Mouse (Mus musculus) neutrophil, adult 5-6 weeks (primary cell): Measurements from ENCODE around the gene Maml2. TPM values are rescaled to one million over a fixed set of nuclear protein-coding genes. Genes with fewer than 3 reads are reported as not detected.

ENCODE experiments used
- ATAC-seq: fragments of 151-379, 151-347 bp; 2 replicates; pipeline ENCODE4 v1.8.0; 2017; ENCODE audit warnings: mild to moderate bottlenecking, moderate TSS enrichment; ENCODE audit not compliant: insufficient number of reproducible peaks, poor library complexity, low FRiP score, severe bottlenecking; ENCODE audit errors: extremely low read depth
- total RNA-seq: library from RNA; stranded (forward); fragments of 200-1000 nt; gene quantifications from 2 replicates; pipeline ENCODE4 v1.2.3, GENCODE M21; 2017

Gene Maml2
- total RNA-seq, 1 experiment from 2014 or later = 17.7 TPM

DNA sequence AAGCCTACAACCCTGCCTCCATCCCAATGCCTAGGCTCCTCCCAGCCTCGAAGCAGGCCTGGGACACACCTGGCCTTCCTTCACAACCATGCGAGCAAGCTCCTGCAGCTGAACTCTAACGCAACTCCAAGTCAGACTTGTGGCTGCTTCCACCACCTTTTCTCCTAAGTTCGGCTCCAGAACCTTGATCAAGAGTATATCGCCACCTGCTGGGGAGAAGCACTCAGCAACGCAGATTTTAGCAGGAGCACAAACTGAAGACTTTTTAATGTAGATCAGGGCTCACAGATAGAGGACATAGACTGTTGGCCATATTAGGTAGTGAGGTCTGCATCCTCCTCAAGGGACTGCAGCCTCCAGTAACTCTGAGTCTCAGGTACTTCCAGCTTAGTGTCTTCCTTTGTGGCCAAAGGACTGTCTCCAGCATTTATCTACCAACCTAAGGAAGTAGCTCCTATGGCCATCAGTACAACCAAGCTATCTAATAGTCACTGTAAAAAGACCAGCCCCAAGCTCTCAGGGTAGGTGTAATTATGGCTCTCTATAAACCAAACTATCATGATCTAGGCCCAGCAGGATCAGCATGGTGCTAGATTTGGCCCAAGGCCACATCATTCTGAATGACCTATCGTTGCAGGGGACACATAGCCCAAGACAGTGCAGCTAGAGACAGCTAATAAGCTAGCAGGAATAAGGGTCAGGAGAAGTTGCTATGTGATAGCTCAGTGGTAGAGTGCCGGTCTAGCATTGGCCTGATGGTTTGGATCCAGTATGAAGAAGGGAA lies 418.8 kb downstream of the Maml2 start:
- ATAC-seq = peak; percentile 66

DNA sequence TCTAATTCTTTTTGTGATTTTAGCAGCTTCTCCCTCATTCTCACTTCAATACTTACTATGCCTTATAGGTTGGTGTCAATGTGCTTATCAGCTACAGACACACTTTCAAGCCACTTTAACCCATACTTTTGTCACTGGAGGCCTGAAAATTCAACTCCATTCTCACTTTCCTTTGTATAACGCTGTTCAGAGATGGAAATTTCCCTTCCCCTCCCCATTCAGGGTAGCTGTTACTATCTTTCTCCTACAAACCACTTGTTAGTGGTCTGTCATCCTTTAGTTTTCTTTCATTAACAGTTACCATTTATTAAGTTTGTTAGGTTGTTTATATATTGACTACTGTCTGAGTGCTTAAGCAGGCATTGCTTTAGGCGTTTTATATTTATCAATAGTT lies 450.6 kb downstream of the Maml2 start, which contains the start of gene Mtmr2:
Gene Mtmr2, plus strand, starts transcription at position 7 of the 394 bp plus-strand sequence.
- ATAC-seq = no peak

DNA sequence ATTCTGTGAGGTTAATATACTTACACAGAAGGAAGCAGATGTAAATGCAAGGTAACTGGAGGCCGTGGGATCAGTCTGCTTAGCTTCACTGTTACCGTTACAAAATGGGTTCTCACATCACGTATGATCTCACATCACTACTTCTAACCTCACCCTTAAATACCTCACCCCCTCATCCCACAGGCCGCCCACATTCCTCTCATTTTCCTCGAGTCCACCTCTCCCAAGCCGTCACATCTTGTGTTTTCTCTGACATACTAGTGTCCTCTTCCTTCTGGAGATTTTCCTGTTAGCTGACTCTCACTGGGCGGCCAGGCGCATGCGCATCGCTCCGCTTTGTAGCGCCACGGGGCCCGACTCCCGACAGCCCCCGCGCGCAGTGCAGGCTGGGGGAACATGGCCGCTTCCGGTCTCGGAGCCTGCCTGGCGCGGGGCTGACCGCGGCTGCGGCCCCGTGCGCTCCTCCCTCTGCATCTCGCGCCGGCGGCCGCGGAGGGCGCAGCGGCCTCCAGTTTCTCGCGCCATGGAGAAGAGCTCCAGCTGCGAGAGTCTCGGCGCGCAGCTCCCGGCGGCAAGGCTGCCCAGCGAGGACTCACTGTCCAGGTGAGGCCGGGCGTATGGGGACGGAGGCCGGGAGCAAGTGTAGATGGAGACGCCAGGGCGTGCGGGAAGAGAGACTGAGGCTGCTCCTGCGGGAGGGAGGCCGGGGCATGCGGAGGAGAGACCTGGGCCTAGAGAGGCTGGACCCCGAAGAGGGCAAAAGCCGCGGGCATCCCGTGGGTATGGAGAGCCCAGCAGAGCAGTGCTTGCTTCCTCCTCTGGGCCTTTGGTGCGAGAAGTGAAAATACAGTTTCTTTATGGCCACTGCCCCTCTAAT lies 451.3 kb downstream of the Maml2 start:
- peak; percentile 94 for ATAC-seq

DNA sequence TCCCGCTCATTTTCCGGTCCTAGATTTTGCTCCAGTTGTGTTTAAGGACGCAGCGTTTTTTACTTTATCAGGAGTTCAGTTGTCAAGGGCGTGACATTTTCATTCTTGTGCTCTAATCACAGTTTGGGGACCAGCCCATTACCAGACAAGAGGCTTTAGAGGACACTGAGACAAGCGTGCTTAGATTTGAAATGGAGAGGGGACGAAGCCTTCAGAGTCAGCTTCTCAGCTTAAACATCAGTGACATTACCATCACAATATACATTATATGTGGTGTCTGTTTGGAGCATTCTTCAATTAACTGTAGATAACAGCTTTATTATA lies 451.9 kb downstream of the Maml2 start:
- no peak for ATAC-seq

DNA sequence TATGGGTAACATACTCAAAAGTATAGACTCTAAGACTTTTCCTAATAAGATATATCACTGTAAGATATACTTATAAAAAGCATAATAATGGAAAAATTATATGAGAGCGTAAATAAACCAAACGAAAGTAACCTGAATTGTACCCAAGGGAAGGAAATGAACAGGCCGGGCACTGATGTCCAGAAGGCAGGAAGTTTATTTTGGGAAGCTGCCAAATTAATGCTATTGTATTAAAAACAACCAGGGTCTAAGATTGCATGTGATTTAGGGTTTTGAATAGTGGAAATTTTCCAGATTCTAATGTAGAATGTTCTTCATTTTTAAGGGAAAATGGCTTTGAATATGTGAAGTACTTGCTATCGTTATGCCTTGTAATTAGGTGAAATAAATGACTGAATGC lies 454.8 kb downstream of the Maml2 start:
- no peak for ATAC-seq

Other genes starting within 250 kb of the Maml2 start
- 22.5 and 25.8 TPM in 2 replicates for gene Jrkl, start 52.1 kb upstream of the Maml2 start, total RNA-seq
- gene Ccdc82, start 51.0 kb upstream of the Maml2 start, total RNA-seq = 65.8 and 72.5 TPM in 2 replicates
- gene Gm17571, start 148.8 kb downstream of the Maml2 start, total RNA-seq = not detected in 2 replicates